Mouse (Mus musculus): ENCODE measurements around the gene Alpk3. TPM values are rescaled to one million over a fixed set of nuclear protein-coding genes. Genes with fewer than 3 reads are reported as not detected.

The Alpk3 gene
- polyA plus RNA-seq, 1 experiment, result 0.30 TPM

DNA sequence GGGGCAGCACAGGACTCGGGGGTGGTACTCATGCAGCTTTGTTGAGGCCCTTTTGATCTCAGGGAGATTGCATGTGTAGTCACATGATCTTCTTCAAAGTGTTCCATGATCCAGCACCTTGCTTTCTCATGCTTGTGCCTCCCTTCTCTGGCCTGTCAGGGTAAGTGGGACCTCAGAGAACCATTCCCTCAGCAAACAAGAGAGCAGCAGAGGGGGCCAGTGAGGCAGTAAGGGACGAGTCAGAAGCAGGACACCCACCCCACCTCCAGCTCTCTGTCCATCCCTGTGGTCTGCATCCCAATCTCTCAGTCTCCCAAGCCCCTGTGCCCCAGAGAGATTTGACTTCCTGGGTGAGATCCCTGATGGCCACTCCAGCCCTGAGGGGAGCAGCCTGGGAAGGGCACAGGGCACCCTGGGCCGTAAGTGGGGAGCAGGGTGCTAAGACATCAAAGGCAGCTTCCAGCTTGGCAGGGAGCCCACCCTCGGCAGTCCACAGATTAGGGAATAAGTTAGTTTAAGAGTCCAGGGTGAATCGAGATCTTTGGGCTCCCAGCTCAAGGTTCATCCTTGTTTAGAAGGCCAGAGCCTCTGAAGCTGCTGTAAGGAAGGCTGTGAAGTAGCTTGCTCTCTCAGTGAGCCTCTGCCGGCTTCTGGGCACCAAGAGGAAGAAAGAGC, 55.4 kb downstream of the Alpk3 start:
- TF ChIP-seq POLR2A (IDR thresholded peaks at IDR 0.05; ENCODE audit: control insufficient read depth, low read depth, low read length) (no peak), CTCF (IDR thresholded peaks at IDR 0.05; ENCODE audit: control insufficient read depth, insufficient read depth, insufficient replicate concordance, low read depth, low read length) (no peak)
- no peaks in the 10 kb centered on the region for H3K4me1 ChIP-seq (ENCODE audit: control insufficient read depth, insufficient read depth, low read length)
- no peaks in the 10 kb centered on the region for H3K27me3 ChIP-seq (ENCODE audit: control insufficient read depth, insufficient read depth, low read length)
- no peak overlapping the region for H3K27ac ChIP-seq (ENCODE audit: control insufficient read depth, insufficient read depth, low read depth, low read length)
- no peaks in the 10 kb centered on the region for H3K36me3 ChIP-seq (ENCODE audit: control insufficient read depth, insufficient read depth, low read length)
- no peak overlapping the region for H3K4me3 ChIP-seq (ENCODE audit: control insufficient read depth, low read depth, low read length)

DNA sequence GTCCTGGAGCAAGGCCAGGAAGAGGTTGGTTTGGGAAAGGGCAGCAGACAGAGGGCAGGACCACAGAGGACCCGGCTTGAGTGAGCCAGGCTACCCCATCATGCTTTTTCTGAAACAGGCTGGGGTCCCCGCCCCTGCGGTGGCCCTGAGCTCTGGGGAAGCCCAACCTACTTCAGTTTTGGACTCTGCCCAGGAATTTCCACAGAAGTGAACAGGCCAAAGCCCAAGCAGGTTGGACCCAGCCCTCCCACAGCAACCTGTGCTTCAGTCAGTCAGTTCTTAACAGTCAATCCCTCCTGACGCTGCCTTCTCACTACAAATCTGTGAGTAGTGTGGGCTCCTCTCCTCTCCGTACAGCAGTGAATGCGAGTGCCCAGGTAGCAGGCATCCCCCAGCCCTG, 57.2 kb downstream of the Alpk3 start, which contains the start of gene Slc28a1:
Slc28a1 (plus strand) TSS at position 245 of the 400 bp plus-strand sequence.
- H3K27me3 ChIP-seq (ENCODE audit: control insufficient read depth, insufficient read depth, low read length), result no peaks in the 10 kb centered on the region
- no peak for TF ChIP-seq CTCF (IDR thresholded peaks at IDR 0.05; ENCODE audit: control insufficient read depth, insufficient read depth, insufficient replicate concordance, low read depth, low read length)
- no peak for TF ChIP-seq POLR2A (IDR thresholded peaks at IDR 0.05; ENCODE audit: control insufficient read depth, low read depth, low read length)
- H3K36me3 ChIP-seq (ENCODE audit: control insufficient read depth, insufficient read depth, low read length), result no peaks in the 10 kb centered on the region
- no peak within 1 kb of the TSS for H3K27ac ChIP-seq (ENCODE audit: control insufficient read depth, insufficient read depth, low read depth, low read length)
- H3K4me1 ChIP-seq (ENCODE audit: control insufficient read depth, insufficient read depth, low read length), result no peaks in the 10 kb centered on the region
- H3K4me3 ChIP-seq (ENCODE audit: control insufficient read depth, low read depth, low read length), result no peak within 1 kb of the TSS

DNA sequence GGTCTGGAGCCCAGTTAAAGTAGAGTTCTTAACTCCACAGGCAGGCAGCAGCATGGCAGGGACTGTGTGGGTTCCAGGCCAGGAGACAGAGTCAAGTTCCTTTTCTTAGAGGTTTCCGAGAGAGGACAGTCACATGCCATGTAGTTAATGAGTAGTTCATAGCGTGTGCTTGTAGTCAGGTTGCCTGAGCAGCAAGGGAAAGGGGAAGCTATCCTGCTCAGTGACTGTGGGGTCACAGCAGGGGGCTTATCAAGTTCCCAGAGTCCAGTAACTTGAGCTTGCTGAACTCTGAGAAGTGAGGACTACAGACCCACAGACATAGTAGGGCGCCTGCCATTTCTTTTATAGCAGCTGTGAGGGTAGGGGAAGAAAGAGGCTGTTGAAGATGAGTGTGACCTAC, 63.7 kb downstream of the Alpk3 start:
- Histone ChIP-seq H3K36me3 (ENCODE audit: control insufficient read depth, insufficient read depth, low read length) (no peaks in the 10 kb centered on the region), H3K4me3 (ENCODE audit: control insufficient read depth, low read depth, low read length) (no peak overlapping the region), H3K27ac (ENCODE audit: control insufficient read depth, insufficient read depth, low read depth, low read length) (no peak overlapping the region), H3K27me3 (ENCODE audit: control insufficient read depth, insufficient read depth, low read length) (no peaks in the 10 kb centered on the region), H3K4me1 (ENCODE audit: control insufficient read depth, insufficient read depth, low read length) (peaks cover 18% of the 10 kb centered on the region)
- no peak for TF ChIP-seq CTCF (IDR thresholded peaks at IDR 0.05; ENCODE audit: control insufficient read depth, insufficient read depth, insufficient replicate concordance, low read depth, low read length)
- no peak for TF ChIP-seq POLR2A (IDR thresholded peaks at IDR 0.05; ENCODE audit: control insufficient read depth, low read depth, low read length)

DNA sequence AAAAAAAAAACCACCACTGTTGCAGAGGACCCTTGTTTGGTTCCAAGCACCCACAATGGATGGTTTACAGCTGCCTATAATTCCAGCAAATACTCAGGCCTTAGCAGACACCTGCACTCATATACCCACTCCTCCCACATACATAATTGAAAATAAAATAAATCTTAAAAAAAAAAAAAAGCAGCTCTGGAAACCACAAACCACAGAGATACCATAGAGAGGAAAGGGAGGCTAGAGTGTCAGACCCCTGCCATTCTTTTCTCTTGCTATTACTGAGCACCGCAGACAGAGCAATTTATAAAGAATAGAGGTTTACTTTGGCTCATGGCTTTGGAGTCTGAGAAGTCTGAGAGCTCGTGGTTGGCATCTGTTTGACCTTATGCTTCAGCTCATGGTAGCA, 65.4 kb downstream of the Alpk3 start:
- H3K4me3 ChIP-seq (ENCODE audit: control insufficient read depth, low read depth, low read length), result no peak overlapping the region
- H3K27me3 ChIP-seq (ENCODE audit: control insufficient read depth, insufficient read depth, low read length), result no peaks in the 10 kb centered on the region
- H3K27ac ChIP-seq (ENCODE audit: control insufficient read depth, insufficient read depth, low read depth, low read length), result no peak overlapping the region
- TF ChIP-seq POLR2A (IDR thresholded peaks at IDR 0.05; ENCODE audit: control insufficient read depth, low read depth, low read length) (no peak), CTCF (IDR thresholded peaks at IDR 0.05; ENCODE audit: control insufficient read depth, insufficient read depth, insufficient replicate concordance, low read depth, low read length) (no peak)
- no peaks in the 10 kb centered on the region for H3K36me3 ChIP-seq (ENCODE audit: control insufficient read depth, insufficient read depth, low read length)
- peaks cover 20% of the 10 kb centered on the region for H3K4me1 ChIP-seq (ENCODE audit: control insufficient read depth, insufficient read depth, low read length)

DNA sequence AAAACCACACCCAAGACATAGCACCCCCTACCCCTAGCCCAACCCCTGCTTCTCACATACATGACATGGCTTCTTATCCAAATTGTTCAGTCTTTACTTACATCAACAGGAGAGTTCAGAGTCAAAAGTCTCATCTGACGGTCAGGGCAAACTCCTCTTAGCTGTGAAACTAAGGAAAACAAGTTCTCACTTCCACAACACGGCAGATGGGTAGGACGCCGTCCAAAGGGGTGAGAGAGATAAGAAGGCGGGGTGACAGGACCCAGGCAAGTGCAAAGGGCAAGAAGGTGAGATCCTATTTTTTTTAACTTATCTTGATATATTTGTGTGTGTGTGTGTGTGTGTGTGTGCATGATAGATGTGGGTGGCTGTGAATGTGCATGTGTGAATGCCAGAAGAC, 66.2 kb downstream of the Alpk3 start:
- Histone ChIP-seq H3K27me3 (ENCODE audit: control insufficient read depth, insufficient read depth, low read length) (no peaks in the 10 kb centered on the region), H3K36me3 (ENCODE audit: control insufficient read depth, insufficient read depth, low read length) (no peaks in the 10 kb centered on the region), H3K4me3 (ENCODE audit: control insufficient read depth, low read depth, low read length) (no peak overlapping the region), H3K4me1 (ENCODE audit: control insufficient read depth, insufficient read depth, low read length) (peaks cover 20% of the 10 kb centered on the region), H3K27ac (ENCODE audit: control insufficient read depth, insufficient read depth, low read depth, low read length) (no peak overlapping the region)
- TF ChIP-seq POLR2A (IDR thresholded peaks at IDR 0.05; ENCODE audit: control insufficient read depth, low read depth, low read length) (no peak), CTCF (IDR thresholded peaks at IDR 0.05; ENCODE audit: control insufficient read depth, insufficient read depth, insufficient replicate concordance, low read depth, low read length) (no peak)

DNA sequence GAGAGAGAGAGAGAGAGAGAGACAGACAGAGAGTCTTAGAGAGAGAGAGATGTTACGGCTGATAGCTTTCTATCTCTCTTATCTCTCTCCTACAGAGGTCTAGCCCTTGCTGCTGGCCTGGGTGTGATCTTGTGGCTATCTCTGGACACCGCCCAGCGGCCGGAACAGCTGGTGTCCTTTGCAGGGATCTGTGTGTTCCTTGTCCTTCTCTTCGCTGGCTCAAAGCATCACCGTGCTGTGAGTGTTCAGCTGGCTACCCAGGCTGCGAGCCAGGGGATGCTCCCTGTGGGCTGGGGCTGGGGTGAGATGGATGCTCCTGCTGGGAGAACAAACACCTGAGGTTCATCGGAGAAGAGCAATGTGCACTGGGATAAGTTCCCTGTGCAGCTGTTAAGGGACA, 67.4 kb downstream of the Alpk3 start:
- Histone ChIP-seq H3K27me3 (ENCODE audit: control insufficient read depth, insufficient read depth, low read length) (no peaks in the 10 kb centered on the region), H3K27ac (ENCODE audit: control insufficient read depth, insufficient read depth, low read depth, low read length) (no peak overlapping the region), H3K4me1 (ENCODE audit: control insufficient read depth, insufficient read depth, low read length) (peaks cover 20% of the 10 kb centered on the region)

DNA sequence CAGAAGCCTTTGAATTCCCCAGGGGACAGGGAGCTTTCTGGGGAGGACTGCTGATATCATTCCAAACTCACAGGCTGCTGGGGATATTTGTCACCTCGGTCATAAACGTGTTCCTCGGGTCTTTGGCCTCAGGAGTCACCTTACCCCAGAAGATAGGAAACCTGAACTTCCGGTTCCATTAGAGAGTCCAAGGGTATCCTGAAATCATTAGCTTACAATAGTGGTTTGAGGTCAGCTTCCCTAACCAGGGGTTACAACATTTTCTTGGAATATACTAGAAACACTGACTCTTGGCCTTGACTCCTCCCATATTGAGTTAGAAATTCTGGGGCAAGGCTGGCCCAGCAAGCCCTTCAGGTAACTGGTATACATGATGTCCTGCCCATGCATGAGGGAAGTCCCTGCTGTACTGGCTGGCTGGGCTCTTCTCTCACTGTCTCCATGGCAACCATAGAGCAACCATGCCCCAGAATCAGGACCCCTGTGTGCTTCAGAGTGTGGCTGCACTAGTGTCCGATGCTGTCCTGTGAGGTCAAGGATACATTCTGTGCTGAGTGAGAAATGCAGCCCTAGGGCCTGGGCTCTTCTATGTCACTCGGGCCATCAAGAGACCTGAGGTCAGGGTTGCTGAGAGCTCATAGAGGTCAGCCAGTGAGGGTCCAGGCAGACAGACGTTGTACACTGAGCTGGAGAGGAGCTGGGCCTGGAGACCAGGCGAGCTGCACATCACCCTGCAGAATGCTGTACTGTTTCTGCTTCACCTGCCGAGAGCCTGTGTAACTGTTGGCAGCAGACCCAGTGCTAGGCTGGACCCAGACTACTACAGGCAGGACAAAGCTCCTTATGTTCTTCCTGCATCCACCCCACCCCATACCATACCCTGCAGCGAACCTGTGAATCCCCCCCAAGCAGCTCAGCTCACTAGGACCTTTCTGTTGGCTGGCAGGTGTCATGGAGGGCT, 68.1 kb downstream of the Alpk3 start:
- Histone ChIP-seq H3K4me3 (ENCODE audit: control insufficient read depth, low read depth, low read length) (no peak overlapping the region), H3K36me3 (ENCODE audit: control insufficient read depth, insufficient read depth, low read length) (no peaks in the 10 kb centered on the region), H3K4me1 (ENCODE audit: control insufficient read depth, insufficient read depth, low read length) (peaks cover 20% of the 10 kb centered on the region), H3K27me3 (ENCODE audit: control insufficient read depth, insufficient read depth, low read length) (no peaks in the 10 kb centered on the region), H3K27ac (ENCODE audit: control insufficient read depth, insufficient read depth, low read depth, low read length) (no peak overlapping the region)
- no peak for TF ChIP-seq CTCF (IDR thresholded peaks at IDR 0.05; ENCODE audit: control insufficient read depth, insufficient read depth, insufficient replicate concordance, low read depth, low read length)
- 0 out of 2 replicates have a peak, but pooled peaks have one; percentile 16 for TF ChIP-seq POLR2A (IDR thresholded peaks at IDR 0.05; ENCODE audit: control insufficient read depth, low read depth, low read length)

More for the DNA sequence above, 67.4 kb downstream of the Alpk3 start:
- H3K36me3 ChIP-seq (ENCODE audit: control insufficient read depth, insufficient read depth, low read length), result no peaks in the 10 kb centered on the region
- TF ChIP-seq POLR2A (IDR thresholded peaks at IDR 0.05; ENCODE audit: control insufficient read depth, low read depth, low read length), result no peak
- no peak for TF ChIP-seq CTCF (IDR thresholded peaks at IDR 0.05; ENCODE audit: control insufficient read depth, insufficient read depth, insufficient replicate concordance, low read depth, low read length)
- H3K4me3 ChIP-seq (ENCODE audit: control insufficient read depth, low read depth, low read length), result no peak overlapping the region
